Comparison of ENCODE assay signal across 24 mouse cellular contexts in the genomic region with DNA sequence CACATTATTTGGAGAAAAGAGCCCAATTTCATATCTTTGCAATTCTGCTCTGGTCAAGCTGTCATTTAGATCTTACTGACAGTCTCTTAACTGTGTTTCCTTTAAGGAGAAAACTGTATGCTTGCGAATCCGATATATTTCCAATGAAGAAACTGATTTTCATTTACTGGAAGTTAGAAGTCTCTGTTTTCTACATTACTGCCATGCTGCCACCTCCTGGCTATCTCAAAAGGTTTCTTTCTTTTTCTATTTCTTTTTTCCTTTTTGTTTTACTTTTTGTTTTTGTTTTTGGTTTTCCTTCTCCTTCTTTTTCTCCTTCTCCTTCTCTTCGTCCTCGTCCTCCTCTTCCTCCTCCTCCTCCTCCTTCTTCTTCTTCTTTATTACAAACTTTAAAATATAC.
DNase-seq lines count a peak whose midpoint lies in the region; ATAC-seq lines count a peak whose summit lies in the region.
"Had no signal": no experiment of that assay in that cellular context is flagged by ENCODE, and none has a peak within 500 bp of the region (broad histone marks: within the 10 kb centered on the region; RNA-seq: fewer than 3 reads in every experiment).

No protein-coding gene starts in this region.

- no peak overlapping the region for H3K4me3 ChIP-seq in forebrain, embryonic 14.5 days (ENCODE audit: low read depth, low read length)
- H3K4me3 ChIP-seq in forebrain, embryonic 11.5 days (ENCODE audit: low read depth, low read length), result no peak overlapping the region
- H3K4me3 ChIP-seq in kidney, embryonic 14.5 days (ENCODE audit: low read length), result no peak overlapping the region
- H3K4me3 ChIP-seq in midbrain, embryonic 11.5 days (ENCODE audit: low read depth, low read length), result no peak overlapping the region
- no peak overlapping the region for H3K4me3 ChIP-seq in midbrain, embryonic 13.5 days (replicated peaks)
- H3K4me3 ChIP-seq: forebrain, embryonic 13.5 days; heart, embryonic 13.5 days; limb, embryonic 12.5 days; liver, embryonic 13.5 days; lung, embryonic 15.5 days; midbrain, embryonic 12.5 days had no signal

- no peak for ATAC-seq in forebrain, embryonic 14.5 days
- no peak for ATAC-seq in forebrain, embryonic 11.5 days (replicated peaks; ENCODE audit: low FRiP score)
- no peak for ATAC-seq in kidney, embryonic 14.5 days (ENCODE audit: low FRiP score, low TSS enrichment)
- no peak for ATAC-seq in midbrain, embryonic 11.5 days (ENCODE audit: low FRiP score)
- no peak for ATAC-seq in midbrain, embryonic 13.5 days
- ATAC-seq: activated CD4-positive, CD25-positive, alpha-beta regulatory T cell, adult 4 months; forebrain, embryonic 13.5 days; hindbrain, embryonic 16.5 days had no signal

- H3K36me3 ChIP-seq in forebrain, embryonic 14.5 days (ENCODE audit: control insufficient read depth, insufficient read depth, low read length), result no peaks in the 10 kb centered on the region
- no peaks in the 10 kb centered on the region for H3K36me3 ChIP-seq in forebrain, embryonic 11.5 days (ENCODE audit: control insufficient read depth, insufficient read depth, low read length)
- no peaks in the 10 kb centered on the region for H3K36me3 ChIP-seq in kidney, embryonic 14.5 days (ENCODE audit: control insufficient read depth, insufficient read depth, low read length)
- no peaks in the 10 kb centered on the region for H3K36me3 ChIP-seq in midbrain, embryonic 11.5 days (ENCODE audit: control insufficient read depth, insufficient read depth, low read length)
- H3K36me3 ChIP-seq in midbrain, embryonic 13.5 days, result no peaks in the 10 kb centered on the region
- H3K36me3 ChIP-seq: G1E; heart, embryonic 13.5 days; limb, embryonic 12.5 days; liver, embryonic 13.5 days; lung, embryonic 15.5 days; midbrain, embryonic 12.5 days had no signal

- WGBS in forebrain, embryonic 14.5 days, result 85% methylated on average over 4 of the region's 4 CpGs
- WGBS in forebrain, embryonic 11.5 days, result 93% methylated on average over 4 of the region's 4 CpGs
- WGBS in kidney, embryonic 14.5 days, result 75% methylated on average over 4 of the region's 4 CpGs
- WGBS in midbrain, embryonic 11.5 days, result 88% methylated on average over 4 of the region's 4 CpGs
- WGBS in midbrain, embryonic 13.5 days, result 87% methylated on average over 4 of the region's 4 CpGs

- no peak overlapping the region for H3K9ac ChIP-seq in forebrain, embryonic 14.5 days (ENCODE audit: low read length)
- H3K9ac ChIP-seq in forebrain, embryonic 11.5 days (ENCODE audit: low read length), result no peak overlapping the region
- H3K9ac ChIP-seq in kidney, embryonic 14.5 days (ENCODE audit: low read depth, low read length), result no peak overlapping the region
- H3K9ac ChIP-seq in midbrain, embryonic 11.5 days (ENCODE audit: low read length), result no peak overlapping the region
- no peak overlapping the region for H3K9ac ChIP-seq in midbrain, embryonic 13.5 days (replicated peaks)
- H3K9ac ChIP-seq: forebrain, embryonic 13.5 days; heart, embryonic 13.5 days; limb, embryonic 12.5 days; liver, embryonic 13.5 days; lung, embryonic 15.5 days; midbrain, embryonic 12.5 days had no signal

- no peak overlapping the region for H3K27ac ChIP-seq in forebrain, embryonic 14.5 days (ENCODE audit: low read depth, low read length)
- no peak overlapping the region for H3K27ac ChIP-seq in forebrain, embryonic 11.5 days (ENCODE audit: low read depth, low read length)
- no peak overlapping the region for H3K27ac ChIP-seq in kidney, embryonic 14.5 days (ENCODE audit: low read depth, low read length)
- no peak overlapping the region for H3K27ac ChIP-seq in midbrain, embryonic 11.5 days (ENCODE audit: low read depth, low read length)
- H3K27ac ChIP-seq in midbrain, embryonic 13.5 days, result no peak overlapping the region
- H3K27ac ChIP-seq: forebrain, embryonic 13.5 days; heart, embryonic 13.5 days; limb, embryonic 12.5 days; liver, embryonic 13.5 days; lung, embryonic 15.5 days; macrophage; midbrain, embryonic 12.5 days had no signal

- DNase-seq in forebrain, embryonic 14.5 days (ENCODE audit: low spot score), result peak; percentile 46
- DNase-seq in forebrain, embryonic 11.5 days (ENCODE audit: low spot score), result no peak
- peak; percentile 12 for DNase-seq in kidney, postnatal 10 days
- DNase-seq in midbrain, embryonic 11.5 days (ENCODE audit: low spot score, missing footprints), result peak; percentile 82
- DNase-seq in brain, embryonic 18.5 days (ENCODE audit: low read depth, low spot score), result peak; percentile 10
- DNase-seq in thymus, postnatal 36 days, result no peak
- DNase-seq: adrenal gland, postnatal 10 days; cerebellum, adult 11-12 months; cerebellum, postnatal 25 days; gastrocnemius, postnatal 14 days; heart, adult 18-20 months; kidney, adult 9 months; liver, embryonic 13.5 days had no signal

- H3K4me2 ChIP-seq in forebrain, embryonic 14.5 days (ENCODE audit: low read length), result no peak overlapping the region
- H3K4me2 ChIP-seq in forebrain, embryonic 11.5 days (ENCODE audit: low read depth, low read length, severe bottlenecking), result no peak overlapping the region
- H3K4me2 ChIP-seq in kidney, embryonic 14.5 days (replicated peaks; ENCODE audit: low read depth, low read length), result no peak overlapping the region
- no peak overlapping the region for H3K4me2 ChIP-seq in midbrain, embryonic 11.5 days
- no peak overlapping the region for H3K4me2 ChIP-seq in midbrain, embryonic 13.5 days (replicated peaks)
- H3K4me2 ChIP-seq: forebrain, embryonic 13.5 days; heart, embryonic 13.5 days; limb, embryonic 12.5 days; liver, embryonic 13.5 days; lung, embryonic 15.5 days; midbrain, embryonic 12.5 days had no signal

- H3K9me3 ChIP-seq in forebrain, embryonic 14.5 days (replicated peaks; ENCODE audit: control insufficient read depth, low read length), result no peaks in the 10 kb centered on the region
- no peaks in the 10 kb centered on the region for H3K9me3 ChIP-seq in forebrain, embryonic 11.5 days (ENCODE audit: control insufficient read depth, low read length)
- no peaks in the 10 kb centered on the region for H3K9me3 ChIP-seq in kidney, embryonic 14.5 days (ENCODE audit: control insufficient read depth, low read length)
- no peaks in the 10 kb centered on the region for H3K9me3 ChIP-seq in midbrain, embryonic 11.5 days (ENCODE audit: control insufficient read depth, low read length)
- no peaks in the 10 kb centered on the region for H3K9me3 ChIP-seq in midbrain, embryonic 13.5 days
- H3K9me3 ChIP-seq: forebrain, embryonic 13.5 days; G1E; heart, embryonic 13.5 days; limb, embryonic 12.5 days; liver, embryonic 13.5 days; lung, embryonic 15.5 days; midbrain, embryonic 12.5 days had no signal

- no peaks in the 10 kb centered on the region for H3K27me3 ChIP-seq in forebrain, embryonic 14.5 days (replicated peaks; ENCODE audit: control insufficient read depth, insufficient read depth, low read length)
- no peaks in the 10 kb centered on the region for H3K27me3 ChIP-seq in forebrain, embryonic 11.5 days (ENCODE audit: control insufficient read depth, insufficient read depth, low read length)
- no peaks in the 10 kb centered on the region for H3K27me3 ChIP-seq in kidney, embryonic 14.5 days (ENCODE audit: control insufficient read depth, insufficient read depth, low read length)
- H3K27me3 ChIP-seq in midbrain, embryonic 11.5 days (ENCODE audit: control insufficient read depth, insufficient read depth, low read length), result no peaks in the 10 kb centered on the region
- no peaks in the 10 kb centered on the region for H3K27me3 ChIP-seq in midbrain, embryonic 13.5 days
- H3K27me3 ChIP-seq: forebrain, embryonic 13.5 days; heart, embryonic 13.5 days; limb, embryonic 12.5 days; liver, embryonic 13.5 days; lung, embryonic 15.5 days; midbrain, embryonic 12.5 days had no signal

- H3K4me1 ChIP-seq in forebrain, embryonic 14.5 days (ENCODE audit: control insufficient read depth, insufficient read depth, low read length), result no peaks in the 10 kb centered on the region
- no peaks in the 10 kb centered on the region for H3K4me1 ChIP-seq in forebrain, embryonic 11.5 days (replicated peaks; ENCODE audit: control insufficient read depth, insufficient read depth, low read length)
- no peaks in the 10 kb centered on the region for H3K4me1 ChIP-seq in kidney, embryonic 14.5 days (ENCODE audit: control insufficient read depth, insufficient read depth, low read length)
- no peaks in the 10 kb centered on the region for H3K4me1 ChIP-seq in midbrain, embryonic 11.5 days (ENCODE audit: control insufficient read depth, insufficient read depth, low read length)
- H3K4me1 ChIP-seq in midbrain, embryonic 13.5 days (replicated peaks), result no peaks in the 10 kb centered on the region
- H3K4me1 ChIP-seq: forebrain, embryonic 13.5 days; heart, embryonic 13.5 days; limb, embryonic 12.5 days; liver, embryonic 13.5 days; lung, embryonic 15.5 days; midbrain, embryonic 12.5 days had no signal

Comparison
In these comparisons a context has a peak if more than half of its experiments do, and no peak if none do; other contexts are left out.
1. DNase-seq: peak in forebrain, embryonic 14.5 days (single experiment), kidney, postnatal 10 days (single experiment), midbrain, embryonic 11.5 days (single experiment) and brain, embryonic 18.5 days (single experiment); none in forebrain, embryonic 11.5 days (single experiment) and thymus, postnatal 36 days (0 of 2).